Mouse (Mus musculus) midbrain, embryonic 13.5 days (tissue): ENCODE results near the gene Nup210l. TPM values are rescaled to one million over a fixed set of nuclear protein-coding genes. Genes with fewer than 3 reads are reported as not detected.

Experiments used
- ATAC-seq: fragments of 200-750 bp; cut with Nextera tagmentation; 2 replicates; pipeline ENCODE4 v1.8.0; 2017; ENCODE audit warnings: mild to moderate bottlenecking, moderate TSS enrichment, moderate library complexity
- H3K27ac ChIP-seq: fragments of 300-500 bp; sonication (generic); 2 replicates; pipeline ENCODE4 v1.5.1; 2015; ENCODE audit warnings: inconsistent platforms, mild to moderate bottlenecking, moderate library complexity
- H3K27me3 ChIP-seq: fragments of 300-500 bp; sonication (generic); 2 replicates; pipeline ENCODE4 v1.6.1; 2015; ENCODE audit warnings: mild to moderate bottlenecking, inconsistent platforms
- H3K36me3 ChIP-seq: fragments of 300-500 bp; sonication (generic); 2 replicates; pipeline ENCODE4 v1.6.1; 2015; ENCODE audit warnings: mild to moderate bottlenecking, inconsistent platforms
- H3K4me1 ChIP-seq: fragments of 300-500 bp; sonication (generic); replicated peaks from 2 replicates; pipeline ENCODE4 v1.6.1; 2015; ENCODE audit warnings: inconsistent platforms
- H3K4me2 ChIP-seq: fragments of 300-500 bp; sonication (generic); replicated peaks from 2 replicates; pipeline ENCODE4 v1.6.1; 2015; ENCODE audit warnings: moderate library complexity, mild to moderate bottlenecking, inconsistent platforms
- H3K4me3 ChIP-seq: fragments of 300-500 bp; sonication (generic); replicated peaks from 2 replicates; pipeline ENCODE4 v1.5.1; 2015; ENCODE audit warnings: mild to moderate bottlenecking, inconsistent platforms
- H3K9ac ChIP-seq: fragments of 300-500 bp; sonication (generic); replicated peaks from 2 replicates; pipeline ENCODE4 v1.6.1; 2015; ENCODE audit warnings: mild to moderate bottlenecking, inconsistent platforms
- H3K9me3 ChIP-seq: fragments of 300-500 bp; sonication (generic); 2 replicates; pipeline ENCODE4 v1.6.1; 2016; ENCODE audit warnings: mild to moderate bottlenecking, inconsistent platforms
- WGBS: fragments of 180-500 bp; shearing (Covaris S2); methylation state at CpG from one replicate; pipeline ENCODE4 v1.1.7; 2015; 5-methylcytosine and 5-hydroxymethylcytosine counted together
- polyA plus RNA-seq: library from polyadenylated mRNA; unstranded; fragments of >200 nt; fragmentation: Nextera tagmentation; extraction: Ambion mirVana; gene quantifications from 2 replicates; pipeline ENCODE4 v1.2.1, GENCODE M21; 2015

Gene Nup210l
- polyA plus RNA-seq, 1 experiment from 2014 or later = 0.34 TPM

GRCm38 (mm10) chr3:90194759-90195158 lies 90.8 kb downstream of the Nup210l start:
- Histone ChIP-seq H3K27me3 (no peaks in the 10 kb centered on the region), H3K9me3 (no peaks in the 10 kb centered on the region), H3K36me3 (no peaks in the 10 kb centered on the region), H3K9ac (no peak overlapping the region), H3K27ac (no peak overlapping the region), H3K4me2 (no peak overlapping the region), H3K4me3 (no peak overlapping the region), H3K4me1 (no peaks in the 10 kb centered on the region)
- WGBS = 61% methylated on average over 4 of the region's 4 CpGs
- ATAC-seq = no peak

GRCm38 (mm10) chr3:90195644-90196043 lies 91.7 kb downstream of the Nup210l start:
- no peaks in the 10 kb centered on the region for H3K9me3 ChIP-seq
- no peak overlapping the region for H3K4me3 ChIP-seq
- no peak for ATAC-seq
- no peaks in the 10 kb centered on the region for H3K27me3 ChIP-seq
- H3K4me1 ChIP-seq = no peaks in the 10 kb centered on the region
- H3K27ac ChIP-seq = no peak overlapping the region
- WGBS = 89% methylated on average over 1 of the region's 1 CpGs
- no peak overlapping the region for H3K4me2 ChIP-seq
- no peaks in the 10 kb centered on the region for H3K36me3 ChIP-seq
- no peak overlapping the region for H3K9ac ChIP-seq

DNA sequence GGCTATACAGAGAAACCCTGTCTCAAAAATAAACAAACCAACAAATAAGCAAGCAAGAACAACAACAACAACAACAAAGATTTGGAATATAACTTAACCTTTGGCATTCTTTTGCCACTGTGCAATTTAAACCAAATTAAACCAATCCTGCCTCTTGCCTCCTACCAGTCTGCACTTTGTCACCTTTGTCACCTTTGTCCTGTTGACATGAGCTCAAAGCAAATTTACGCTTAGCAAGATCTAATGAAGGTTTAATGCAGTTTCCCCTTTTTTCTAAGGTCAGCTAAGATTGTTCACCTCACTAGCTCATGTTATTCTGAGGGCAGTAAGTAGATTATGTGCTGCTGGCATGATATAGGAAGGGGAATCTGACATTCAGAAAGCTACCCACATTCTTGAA lies 93.6 kb downstream of the Nup210l start:
- WGBS = 90% methylated on average over 1 of the region's 1 CpGs
- no peak for ATAC-seq
- H3K4me2 ChIP-seq = no peak overlapping the region

DNA sequence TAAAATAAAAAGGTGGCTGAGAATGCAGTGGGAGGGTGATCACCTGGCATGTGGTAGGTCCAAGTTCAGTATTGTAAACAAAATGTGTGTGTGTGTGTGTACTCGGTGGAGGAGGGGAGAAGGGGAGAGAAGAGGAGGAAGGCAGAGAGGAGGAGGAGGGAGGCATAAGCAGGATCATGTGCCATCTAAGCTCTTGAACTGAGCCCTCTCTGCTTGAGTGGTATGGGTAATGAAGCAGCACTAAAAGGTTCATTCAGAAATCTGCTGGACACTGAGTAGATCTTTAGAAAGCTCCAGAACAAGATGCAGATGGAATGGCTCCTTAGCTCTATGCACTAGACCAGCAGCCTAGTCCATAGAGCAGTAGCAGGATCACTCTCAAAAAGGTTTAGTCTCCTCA lies 99.0 kb downstream of the Nup210l start:
- H3K36me3 ChIP-seq = peaks cover 17% of the 10 kb centered on the region
- ATAC-seq = no peak
- H3K27me3 ChIP-seq = no peaks in the 10 kb centered on the region
- H3K4me3 ChIP-seq = no peak overlapping the region
- H3K27ac ChIP-seq = no peak overlapping the region
- H3K4me2 ChIP-seq = no peak overlapping the region
- no peak overlapping the region for H3K9ac ChIP-seq
- no peaks in the 10 kb centered on the region; the same call in 1 of the 2 replicates for H3K9me3 ChIP-seq
- WGBS = 69% methylated on average over 1 of the region's 1 CpGs
- no peaks in the 10 kb centered on the region for H3K4me1 ChIP-seq

More for the DNA sequence above, 93.6 kb downstream of the Nup210l start:
- Histone ChIP-seq H3K9ac (no peak overlapping the region), H3K27me3 (no peaks in the 10 kb centered on the region), H3K27ac (no peak overlapping the region), H3K36me3 (no peaks in the 10 kb centered on the region), H3K4me1 (no peaks in the 10 kb centered on the region), H3K9me3 (no peaks in the 10 kb centered on the region; the same call in 1 of the 2 replicates), H3K4me3 (no peak overlapping the region)

GRCm38 (mm10) chr3:90203619-90204018 lies 99.7 kb downstream of the Nup210l start:
- no peak overlapping the region for H3K4me2 ChIP-seq
- H3K9me3 ChIP-seq = no peaks in the 10 kb centered on the region; the same call in 1 of the 2 replicates
- no peak for ATAC-seq
- peaks cover 24% of the 10 kb centered on the region for H3K36me3 ChIP-seq
- H3K27ac ChIP-seq = no peak overlapping the region
- H3K9ac ChIP-seq = no peak overlapping the region
- no peaks in the 10 kb centered on the region for H3K27me3 ChIP-seq
- no peaks in the 10 kb centered on the region for H3K4me1 ChIP-seq
- H3K4me3 ChIP-seq = no peak overlapping the region
- 83% methylated on average over 5 of the region's 5 CpGs for whole genome bisulfite sequencing

DNA sequence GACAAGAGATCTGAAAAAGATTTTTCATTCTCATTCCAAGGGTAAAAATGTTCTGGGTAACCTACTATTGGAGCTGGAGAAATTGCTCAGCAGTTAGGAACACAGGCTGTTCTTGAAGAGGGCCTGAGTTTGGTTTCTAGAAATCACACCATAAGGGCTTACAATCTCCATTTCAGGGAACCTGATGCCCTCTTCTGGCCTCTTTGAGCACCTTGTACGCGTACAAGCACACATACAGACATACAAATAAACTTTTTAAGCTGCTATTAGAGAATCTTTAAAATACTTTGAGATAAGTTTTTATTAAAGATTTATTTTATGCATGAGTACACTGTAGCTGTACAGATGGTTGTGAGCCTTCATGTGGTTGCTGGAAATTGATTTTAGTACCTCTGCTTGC lies 100.7 kb downstream of the Nup210l start:
- no peak for ATAC-seq
- Histone ChIP-seq H3K27ac (no peak overlapping the region), H3K36me3 (peaks cover 32% of the 10 kb centered on the region), H3K4me1 (no peaks in the 10 kb centered on the region), H3K4me3 (no peak overlapping the region), H3K9me3 (no peaks in the 10 kb centered on the region; the same call in 1 of the 2 replicates), H3K4me2 (no peak overlapping the region), H3K27me3 (no peaks in the 10 kb centered on the region), H3K9ac (no peak overlapping the region)
- 96% methylated on average over 2 of the region's 2 CpGs for WGBS

DNA sequence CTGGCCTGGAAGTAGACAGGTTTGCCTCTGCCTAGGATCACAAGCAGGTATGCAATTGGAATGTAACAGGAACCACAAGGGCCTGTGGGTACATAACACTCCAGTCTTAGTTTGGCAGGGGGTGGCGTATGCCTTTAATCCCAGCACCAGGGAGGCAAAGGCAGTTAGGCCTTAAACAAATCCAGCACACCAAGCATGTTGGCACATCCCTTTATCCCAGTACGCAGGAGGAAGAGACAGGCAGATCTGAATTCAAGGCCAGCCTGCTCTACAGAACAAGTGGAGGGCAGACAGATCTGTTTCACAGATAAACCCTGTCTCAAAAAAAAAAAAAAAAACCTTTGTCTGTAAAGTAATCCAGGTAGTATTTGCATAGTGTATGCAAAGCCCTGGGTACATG lies 104.7 kb downstream of the Nup210l start:
- H3K4me2 ChIP-seq = no peak overlapping the region
- no peak for ATAC-seq
- H3K4me1 ChIP-seq = peaks cover 25% of the 10 kb centered on the region
- WGBS = 89% methylated on average over 2 of the region's 2 CpGs
- H3K36me3 ChIP-seq = peaks cover 58% of the 10 kb centered on the region
- no peaks in the 10 kb centered on the region for H3K27me3 ChIP-seq
- no peak overlapping the region for H3K27ac ChIP-seq
- no peak overlapping the region for H3K4me3 ChIP-seq
- no peaks in the 10 kb centered on the region for H3K9me3 ChIP-seq
- 0 out of 2 replicates have a peak overlapping the region, but pooled peaks have one; percentile 19 for H3K9ac ChIP-seq

- WGBS = 92% methylated on average over 5 of the region's 5 CpGs
- H3K36me3 ChIP-seq = peaks cover 58% of the 10 kb centered on the region
Measured at GRCm38 (mm10) chr3:90209908-90210566, 106.1 kb downstream of the Nup210l start.

DNA sequence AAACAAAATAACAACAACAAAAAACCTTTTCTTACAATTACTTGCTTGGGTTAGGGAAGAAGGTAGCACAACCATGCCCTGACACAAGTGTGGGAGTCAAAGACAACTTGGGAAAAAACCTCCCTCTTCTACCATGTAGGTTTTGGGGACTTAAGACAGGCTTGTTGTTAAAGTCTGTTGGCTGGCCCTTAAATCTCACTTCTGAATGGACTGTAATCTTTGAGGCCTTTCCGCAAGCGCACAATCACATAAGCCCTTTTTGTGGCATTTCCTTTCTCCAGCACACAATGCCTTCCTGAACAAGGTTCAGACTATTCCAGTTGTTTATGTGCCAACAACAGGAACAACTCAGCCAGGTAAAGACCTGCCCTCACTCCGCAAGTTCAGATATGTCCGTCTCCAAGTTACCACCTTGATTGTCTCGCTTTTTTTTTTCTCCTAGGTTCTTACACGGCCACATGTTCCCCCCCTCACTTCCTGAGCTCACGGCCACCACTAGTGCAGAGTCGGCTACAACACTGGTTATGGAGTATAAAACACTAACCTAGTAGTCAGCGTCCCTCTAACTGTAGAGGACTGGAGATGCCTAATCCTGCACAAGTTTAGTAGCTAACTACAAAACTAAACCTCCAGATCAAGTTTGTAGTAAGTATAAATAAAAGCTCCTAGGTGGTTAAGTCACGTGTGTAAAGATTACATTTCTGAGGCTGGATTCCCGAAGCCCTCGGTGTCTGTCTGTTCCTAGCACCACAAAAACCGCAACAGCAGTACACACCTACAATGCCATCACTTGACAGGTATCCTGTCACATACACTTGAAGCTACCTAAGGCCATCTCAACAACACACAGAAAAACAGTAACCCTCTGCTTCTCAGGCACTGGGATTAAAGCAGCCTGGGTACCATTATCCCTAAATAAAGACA lies 107.8 kb downstream of the Nup210l start:
- H3K27me3 ChIP-seq = no peaks in the 10 kb centered on the region
- no peak overlapping the region for H3K27ac ChIP-seq
- 89% methylated on average over 13 of the region's 13 CpGs for WGBS
- H3K4me3 ChIP-seq = peak overlapping the region; percentile 84
- H3K9me3 ChIP-seq = no peaks in the 10 kb centered on the region
- peak overlapping the region; percentile 88 for H3K9ac ChIP-seq
- peaks cover 33% of the 10 kb centered on the region for H3K4me1 ChIP-seq
- ATAC-seq = no peak
- peaks cover 51% of the 10 kb centered on the region for H3K36me3 ChIP-seq
- peak overlapping the region; percentile 89 for H3K4me2 ChIP-seq

More at GRCm38 (mm10) chr3:90209908-90210566, 106.1 kb downstream of the Nup210l start:
- Histone ChIP-seq H3K9me3 (no peaks in the 10 kb centered on the region), H3K4me3 (no peak overlapping the region), H3K4me1 (peaks cover 33% of the 10 kb centered on the region), H3K27me3 (no peaks in the 10 kb centered on the region), H3K9ac (no peak overlapping the region), H3K27ac (no peak overlapping the region), H3K4me2 (no peak overlapping the region)
- no peak for ATAC-seq

- no peaks in the 10 kb centered on the region for H3K27me3 ChIP-seq
- H3K4me2 ChIP-seq = peak overlapping the region; percentile 89
- H3K9ac ChIP-seq = peak overlapping the region; percentile 88
- no peaks in the 10 kb centered on the region for H3K9me3 ChIP-seq
- 18% methylated on average over 5 of the region's 5 CpGs for WGBS
- H3K36me3 ChIP-seq = peaks cover 43% of the 10 kb centered on the region
- H3K27ac ChIP-seq = no peak overlapping the region; the same call in none of the 2 replicates
- H3K4me1 ChIP-seq = peaks cover 33% of the 10 kb centered on the region
- peak overlapping the region; percentile 84 for H3K4me3 ChIP-seq
- no peak for ATAC-seq
Measured at GRCm38 (mm10) chr3:90212723-90213122, 108.8 kb downstream of the Nup210l start.

DNA sequence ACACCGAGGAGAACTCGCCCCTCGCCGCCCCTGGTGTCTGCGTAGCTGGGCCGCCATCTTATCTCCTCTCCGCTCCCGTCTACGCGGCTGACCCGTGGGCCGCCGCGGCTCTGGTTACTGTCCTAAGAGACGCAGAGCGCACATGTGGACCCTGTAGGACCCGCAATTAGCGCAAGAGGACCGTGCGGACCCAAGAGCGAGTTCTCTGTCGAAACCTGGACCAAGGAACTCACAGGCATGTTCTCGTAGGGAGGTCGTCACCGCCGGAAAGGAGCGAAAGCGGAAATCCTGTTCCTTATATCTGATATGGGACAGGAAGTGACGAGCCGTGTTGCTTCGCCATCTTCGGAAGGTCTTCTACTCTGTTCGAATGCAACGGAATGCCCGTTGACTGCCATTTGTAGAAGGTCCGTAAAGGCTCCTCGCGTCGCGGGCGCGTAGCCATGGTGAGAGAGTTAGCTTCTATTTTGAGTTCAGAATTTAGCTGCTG lies 109.5 kb downstream of the Nup210l start, which contains the start of the genes Rps27 and Rab13:
Gene Rps27 (minus strand): TSS at position 275 of the 490 bp plus-strand sequence.
Gene Rab13 (plus strand): TSS at position 319 of the 490 bp plus-strand sequence.
- H3K36me3 ChIP-seq = peaks cover 36% of the 10 kb centered on the region
- H3K9me3 ChIP-seq = no peaks in the 10 kb centered on the region
- H3K4me2 ChIP-seq = peak within 1 kb of the TSS; percentile 89
- H3K27me3 ChIP-seq = no peaks in the 10 kb centered on the region
- peaks cover 33% of the 10 kb centered on the region for H3K4me1 ChIP-seq
- peak; percentile 97 for ATAC-seq
- H3K27ac ChIP-seq = peak within 1 kb of the TSS; percentile 87
- WGBS = under 1% methylated on average over 42 of the region's 42 CpGs
- peak within 1 kb of the TSS; percentile 88 for H3K9ac ChIP-seq
- peak within 1 kb of the TSS; percentile 84 for H3K4me3 ChIP-seq
